Mouse (Mus musculus) MEL (cell line): ENCODE results near the gene Lrtm1. TPM values are rescaled to one million over a fixed set of nuclear protein-coding genes. Genes with fewer than 3 reads are reported as not detected.

Source experiments
- DNase-seq: peaks from one replicate; pipeline ENCODE4 v3.0.0; 2011; ENCODE audit warnings: low read depth, low spot score
- H3K27ac ChIP-seq: 2 replicates; pipeline ENCODE4 v1.5.1; 2012; ENCODE audit warnings: low read depth, mild to moderate bottlenecking, control low read depth, low read length, moderate library complexity; ENCODE audit not compliant: control insufficient read depth
- H3K27me3 ChIP-seq, 2 experiments: fragments of 150-350 bp in 1 of 2; sonication (generic) in 1 of 2; 2 replicates each; pipeline ENCODE4 v1.6.1; 2012; ENCODE audit warnings: low read length in 2 of 2, mild to moderate bottlenecking in 2 of 2, improper control_type of control experiment in 1 of 2, moderate library complexity in 1 of 2; ENCODE audit not compliant: insufficient read depth in 2 of 2, control insufficient read depth in 1 of 2
- H3K36me3 ChIP-seq, 2 experiments: 2 replicates each; pipeline ENCODE4 v1.6.1; 2012 to 2014; ENCODE audit warnings: low read length in 2 of 2, improper control_type of control experiment in 1 of 2, inconsistent platforms in 1 of 2, mild to moderate bottlenecking in 1 of 2; ENCODE audit not compliant: insufficient read depth in 2 of 2, control insufficient read depth in 1 of 2
- H3K4me1 ChIP-seq, 2 experiments: fragments of 150-350 bp in 1 of 2; sonication (generic) in 1 of 2; 2 replicates each; pipeline ENCODE4 v1.6.1; 2012; ENCODE audit warnings: low read length in 2 of 2, improper control_type of control experiment in 1 of 2, mild to moderate bottlenecking in 1 of 2; ENCODE audit not compliant: insufficient read depth in 2 of 2, control insufficient read depth in 1 of 2
- H3K4me3 ChIP-seq, 2 experiments: fragments of 150-350 bp in 1 of 2; sonication (generic) in 1 of 2; 2 replicates each; pipeline ENCODE4 v1.5.1; 2012; ENCODE audit warnings: low read depth in 2 of 2, low read length in 2 of 2, mild to moderate bottlenecking in 2 of 2, moderate library complexity in 2 of 2, control low read depth in 1 of 2, improper control_type of control experiment in 1 of 2; ENCODE audit not compliant: control insufficient read depth in 1 of 2, insufficient read depth in 1 of 2
- H3K79me2 ChIP-seq: 2 replicates; pipeline ENCODE4 v1.6.1; 2012; ENCODE audit warnings: mild to moderate bottlenecking, low read length, moderate library complexity; ENCODE audit not compliant: control insufficient read depth, poor library complexity, insufficient read depth
- H3K9ac ChIP-seq: 2 replicates; pipeline ENCODE4 v1.6.1; 2012; ENCODE audit warnings: low read depth, mild to moderate bottlenecking, control low read depth, low read length, moderate library complexity; ENCODE audit not compliant: control insufficient read depth, poor library complexity, severe bottlenecking
- H3K9me3 ChIP-seq: fragments of 150-350 bp; sonication (generic); replicated peaks from 2 replicates; pipeline ENCODE4 v1.6.1; 2012; ENCODE audit warnings: mild to moderate bottlenecking, low read length, improper control_type of control experiment, moderate library complexity; ENCODE audit not compliant: insufficient read depth
- BHLHE40 ChIP-seq: IDR thresholded peaks from 2 replicates; pipeline ENCODE4 v1.6.1; 2012; ENCODE audit warnings: low read depth, mild to moderate bottlenecking, inconsistent platforms, low read length, improper control_type of control experiment, borderline replicate concordance
- ELF1 ChIP-seq: IDR thresholded peaks from 2 replicates; pipeline ENCODE4 v1.6.1; 2014; ENCODE audit warnings: low read depth, mild to moderate bottlenecking, inconsistent platforms, low read length, improper control_type of control experiment, moderate library complexity
- EP300 ChIP-seq, 2 experiments: IDR thresholded peaks; 2 replicates each; pipeline ENCODE4 v1.6.1; 2011; ENCODE audit warnings: improper control_type of control experiment in 2 of 2, low read length in 2 of 2, low read depth in 1 of 2, mild to moderate bottlenecking in 1 of 2
- HCFC1 ChIP-seq: IDR thresholded peaks from 2 replicates; pipeline ENCODE4 v1.6.1; 2012; ENCODE audit warnings: low read depth, mild to moderate bottlenecking, inconsistent platforms, low read length, improper control_type of control experiment, moderate library complexity
- MAZ ChIP-seq: IDR thresholded peaks from 2 replicates; pipeline ENCODE4 v1.6.1; 2012; ENCODE audit warnings: low read depth, mild to moderate bottlenecking, inconsistent platforms, low read length, improper control_type of control experiment
- MYB ChIP-seq: IDR thresholded peaks from 2 replicates; pipeline ENCODE4 v1.6.1; 2011; ENCODE audit warnings: mild to moderate bottlenecking, low read depth, low read length, improper control_type of control experiment
- MYC ChIP-seq: IDR thresholded peaks from 2 replicates; pipeline ENCODE4 v1.6.1; 2011; ENCODE audit warnings: low read depth, mild to moderate bottlenecking, low read length, improper control_type of control experiment, moderate library complexity
- NELFE ChIP-seq: IDR thresholded peaks from 2 replicates; pipeline ENCODE4 v1.6.1; 2011; ENCODE audit warnings: low read depth, low read length, improper control_type of control experiment
- SIN3A ChIP-seq: IDR thresholded peaks from 2 replicates; pipeline ENCODE4 v1.6.1; 2012; ENCODE audit warnings: low read length, improper control_type of control experiment, inconsistent platforms
- TAL1 ChIP-seq: IDR thresholded peaks from 2 replicates; pipeline ENCODE4 v1.6.1; 2012; ENCODE audit warnings: mild to moderate bottlenecking, inconsistent platforms, low read length, moderate library complexity, mixed read lengths
- TCF12 ChIP-seq: IDR thresholded peaks from 2 replicates; pipeline ENCODE4 v1.6.1; 2014; ENCODE audit warnings: low read depth, mild to moderate bottlenecking, inconsistent platforms, low read length, improper control_type of control experiment, moderate library complexity
- USF2 ChIP-seq, 2 experiments: IDR thresholded peaks; 2 replicates each; pipeline ENCODE4 v1.6.1; 2011 to 2012; ENCODE audit warnings: improper control_type of control experiment in 2 of 2, low read length in 2 of 2, borderline replicate concordance in 1 of 2, inconsistent platforms in 1 of 2, low read depth in 1 of 2, mild to moderate bottlenecking in 1 of 2; ENCODE audit not compliant: insufficient read depth in 1 of 2
- ZKSCAN1 ChIP-seq: IDR thresholded peaks from 2 replicates; pipeline ENCODE4 v1.6.1; 2012; ENCODE audit warnings: low read depth, mild to moderate bottlenecking, inconsistent platforms, low read length, improper control_type of control experiment, moderate library complexity
- polyA plus RNA-seq, 2 experiments: library from polyadenylated mRNA; stranded (reverse) in 1 of 2; unstranded in 1 of 2; fragments of >175 nt in 1 of 2; fragments of >200 nt in 1 of 2; gene quantifications; 2 replicates each; pipeline versions ENCODE4 v1.2.1 to v1.2.4; 2012; ENCODE audit warnings: low replicate concordance in 2 of 2, low read depth in 1 of 2; ENCODE audit not compliant: insufficient read length in 2 of 2, insufficient read depth in 1 of 2, missing spikeins in 1 of 2
- total RNA-seq: library from RNA; depleted of rRNA; stranded (reverse); fragments of 300-350 nt; gene quantifications from 2 replicates; pipeline ENCODE4 v1.2.3, GENCODE M21; 2012

Gene Lrtm1
- total and polyA plus RNA-seq, 3 experiments = not detected

- H3K27ac ChIP-seq = no peak overlapping the region
- H3K9ac ChIP-seq = no peak overlapping the region
- H3K9me3 ChIP-seq = no peaks in the 10 kb centered on the region; the same call in 1 of the 2 replicates
- no peaks in the 10 kb centered on the region for H3K4me1 ChIP-seq
- no peaks in the 10 kb centered on the region for H3K36me3 ChIP-seq
- H3K4me3 ChIP-seq = no peak overlapping the region
- H3K27me3 ChIP-seq = no peaks in the 10 kb centered on the region
- no peak for TF ChIP-seq ELF1
- no peaks in the 10 kb centered on the region for H3K79me2 ChIP-seq
- no peak for DNase-seq
Observed at GRCm38 (mm10) chr14:29015896-29016295, 2.1 kb upstream of the Lrtm1 start.

GRCm38 (mm10) chr14:29018316-29019000, 450 bp downstream of the Lrtm1 start:
- H3K36me3 ChIP-seq = no peaks in the 10 kb centered on the region
- H3K4me3 ChIP-seq = no peak overlapping the region
- TF ChIP-seq HCFC1 (no peak), MYB (no peak), TAL1 (no peak), MYC (no peak), USF2 (IDR thresholded peaks at IDR 0.05; ENCODE audit: borderline replicate concordance in 1 of 2, insufficient read depth in 1 of 2, low read depth in 1 of 2, low read length in 2 of 2) (no peak), TCF12 (no peak), SIN3A (no peak)
- H3K27me3 ChIP-seq = no peaks in the 10 kb centered on the region
- no peaks in the 10 kb centered on the region for H3K79me2 ChIP-seq
- H3K9me3 ChIP-seq = no peaks in the 10 kb centered on the region; the same call in 1 of the 2 replicates
- DNase-seq = no peak
- H3K4me1 ChIP-seq = no peaks in the 10 kb centered on the region
- no peak overlapping the region for H3K27ac ChIP-seq
- H3K9ac ChIP-seq = no peak overlapping the region

- no peaks in the 10 kb centered on the region; the same call in 1 of the 2 replicates for H3K9me3 ChIP-seq
- H3K9ac ChIP-seq = no peak overlapping the region
- no peak overlapping the region for H3K27ac ChIP-seq
- H3K36me3 ChIP-seq = no peaks in the 10 kb centered on the region
- H3K79me2 ChIP-seq = no peaks in the 10 kb centered on the region
- DNase-seq = no peak
- H3K27me3 ChIP-seq = no peaks in the 10 kb centered on the region
- no peak overlapping the region for H3K4me3 ChIP-seq
- no peaks in the 10 kb centered on the region for H3K4me1 ChIP-seq
- TF ChIP-seq ELF1 = no peak
- TF ChIP-seq ZKSCAN1 = no peak
- no peak for TF ChIP-seq MAZ
- TF ChIP-seq BHLHE40 = no peak
- TF ChIP-seq EP300 (IDR thresholded peaks at IDR 0.05; ENCODE audit: low read depth in 1 of 2, low read length in 2 of 2) = no peak
- TF ChIP-seq NELFE = no peak
- no peak for TF ChIP-seq HCFC1
- TF ChIP-seq USF2 (IDR thresholded peaks at IDR 0.05; ENCODE audit: borderline replicate concordance in 1 of 2, insufficient read depth in 1 of 2, low read depth in 1 of 2, low read length in 2 of 2) = no peak
Observed at GRCm38 (mm10) chr14:29021295-29021694, 3.3 kb downstream of the Lrtm1 start.
